Mouse (Mus musculus) thymus, postnatal 0 days (tissue): ENCODE data around the gene Abhd15. TPM values are rescaled to one million over a fixed set of nuclear protein-coding genes. Genes with fewer than 3 reads are reported as not detected.
"Not testable (repeated sequence)": the region's sequence is repeated elsewhere in the genome, so short reads cannot be mapped to it uniquely, and the experiment has no call there.

ENCODE experiments used
- DNase-seq: peaks from one replicate; pipeline ENCODE4 v3.0.0-alpha.2; 2015; ENCODE audit warnings: low spot score
- polyA plus RNA-seq: library from polyadenylated mRNA; unstranded; fragments of >200 nt; fragmentation: Nextera tagmentation; extraction: Ambion mirVana; gene quantifications from 2 replicates; pipeline ENCODE4 v1.2.1, GENCODE M21; 2015

Abhd15 gene
- polyA plus RNA-seq, 1 experiment from 2014 or later = 22.7 TPM

DNA sequence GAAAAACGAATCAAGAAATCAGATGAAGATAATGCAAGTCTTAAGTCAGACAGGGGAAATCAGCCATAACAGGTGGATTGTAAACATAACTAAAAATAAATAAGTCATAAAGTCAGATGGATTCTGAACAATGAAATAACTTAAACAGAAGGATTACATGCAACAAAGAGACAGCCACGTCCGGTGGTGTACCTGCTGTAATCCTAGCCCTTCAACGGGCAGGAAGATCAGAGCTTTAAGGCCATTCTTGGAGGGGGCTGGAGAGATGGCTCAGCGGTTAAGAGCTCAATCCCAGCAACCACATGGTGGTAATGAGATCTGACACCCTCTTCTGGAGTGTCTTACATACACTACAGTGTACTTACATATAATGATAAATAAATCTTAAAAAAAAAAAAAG, 3.6 kb upstream of the Abhd15 start:
- DNase-seq = no peak

GRCm38 (mm10) chr11:77512891-77513810, 1.8 kb upstream of the Abhd15 start:
- DNase-seq = peak; percentile 92

GRCm38 (mm10) chr11:77513811-77514170, 1.1 kb upstream of the Abhd15 start:
- no peak for DNase-seq

DNA sequence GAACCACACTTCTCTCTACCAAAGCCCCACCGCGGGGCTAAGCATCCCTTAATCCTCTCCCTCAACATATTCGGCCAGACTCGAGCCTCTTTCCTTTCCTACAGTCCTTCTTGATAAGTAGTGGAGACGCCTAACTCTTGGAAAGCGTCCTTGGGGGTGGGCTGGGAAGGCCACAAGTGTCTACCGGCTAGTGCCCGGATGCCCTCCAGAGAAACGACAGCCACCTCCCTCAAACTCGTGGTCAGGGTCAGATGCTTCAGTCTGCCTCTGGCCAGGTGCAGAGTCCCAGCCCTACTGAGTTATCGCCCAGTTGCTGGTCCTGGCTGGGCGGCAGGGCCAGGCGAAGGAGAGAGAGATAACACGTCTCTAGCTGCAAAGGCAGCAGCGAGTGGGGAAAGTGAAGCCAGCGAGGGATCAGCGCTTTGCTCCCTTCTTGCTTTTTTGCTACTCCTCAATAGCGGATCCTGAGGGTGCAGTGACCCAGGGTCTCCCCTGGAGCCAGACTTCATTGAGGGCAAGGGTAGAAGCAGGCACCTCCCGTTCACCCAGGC, 565 bp upstream of the Abhd15 start:
- DNase-seq = peak; percentile 35

GRCm38 (mm10) chr11:77515637-77516552, 974 bp downstream of the Abhd15 start, which contains the start of gene Trp53i13:
Trp53i13 (minus strand) TSS chr11:77515980.
- peak; percentile 57 for DNase-seq

GRCm38 (mm10) chr11:77516553-77517425, 1.9 kb downstream of the Abhd15 start:
- DNase-seq = no peak

DNA sequence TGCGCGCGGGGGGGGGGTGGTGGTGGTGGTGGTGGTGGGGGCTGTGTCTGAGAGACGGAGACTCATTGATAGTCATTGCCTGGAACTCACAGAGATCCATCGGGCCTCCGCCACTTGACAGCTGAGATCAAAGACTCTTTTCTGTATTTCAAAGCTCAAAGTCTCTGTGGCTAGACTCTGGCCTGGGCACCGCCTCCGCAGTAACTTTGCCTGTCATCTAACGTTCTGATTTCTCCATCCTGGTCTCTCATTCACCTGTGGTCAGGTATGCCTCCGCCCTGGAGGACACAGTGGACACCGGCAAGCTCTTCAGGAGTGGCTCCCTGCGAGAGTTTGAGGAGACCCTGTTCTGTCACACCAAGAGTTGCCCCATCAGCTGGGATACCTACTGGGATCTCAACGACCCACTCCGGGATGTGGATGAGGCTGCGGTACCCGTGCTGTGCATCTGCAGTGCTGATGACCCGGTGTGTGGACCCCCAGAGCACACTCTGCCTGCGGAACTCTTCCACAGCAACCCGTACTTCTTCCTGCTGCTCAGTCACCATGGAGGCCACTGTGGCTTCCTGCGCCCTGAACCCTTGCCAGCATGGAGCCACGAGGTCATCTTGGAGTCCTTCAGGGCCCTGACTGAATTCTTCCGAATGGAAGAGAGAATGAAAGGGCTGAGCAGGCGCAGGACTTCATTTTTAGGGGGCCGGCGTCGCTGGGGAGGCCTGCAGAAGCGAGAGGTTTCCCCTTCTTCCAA, 3.3 kb downstream of the Abhd15 start:
- peak; percentile 47 for DNase-seq

GRCm38 (mm10) chr11:77519043-77519442, 4.1 kb downstream of the Abhd15 start, which contains the start of gene Gm10392:
Gm10392 (minus strand) TSS chr11:77519198.
- peak; percentile 92 for DNase-seq

GRCm38 (mm10) chr11:77520601-77521529, 5.9 kb downstream of the Abhd15 start:
- DNase-seq = peak; percentile 53

- DNase-seq = no peak
These were observed 11.0 kb downstream of the Abhd15 start for GRCm38 (mm10) chr11:77525804-77526486.

- not testable (repeated sequence) for DNase-seq
These were observed 13.5 kb downstream of the Abhd15 start for GRCm38 (mm10) chr11:77528420-77528819.

- no peak for DNase-seq
These were observed 14.7 kb downstream of the Abhd15 start for GRCm38 (mm10) chr11:77529644-77530043.

DNA sequence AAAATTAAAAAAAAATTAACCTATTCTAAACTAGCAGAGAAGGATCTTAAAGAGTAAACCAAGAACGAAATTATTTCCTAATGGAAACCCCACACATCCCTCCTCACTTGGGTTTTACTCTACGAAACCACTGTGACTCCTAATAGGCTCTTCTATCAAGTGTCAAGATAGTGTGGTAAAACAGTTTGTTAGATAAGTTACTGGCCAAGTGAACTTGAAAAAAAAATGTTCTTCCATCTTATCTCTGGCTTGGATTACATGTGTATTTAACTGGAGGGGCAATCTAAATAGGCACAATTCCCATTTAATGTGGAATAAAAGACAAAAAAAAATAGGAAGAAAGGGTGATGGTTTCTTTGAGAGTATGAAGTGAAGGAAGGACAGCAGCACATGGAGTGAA, 15.9 kb downstream of the Abhd15 start:
- no peak for DNase-seq

DNA sequence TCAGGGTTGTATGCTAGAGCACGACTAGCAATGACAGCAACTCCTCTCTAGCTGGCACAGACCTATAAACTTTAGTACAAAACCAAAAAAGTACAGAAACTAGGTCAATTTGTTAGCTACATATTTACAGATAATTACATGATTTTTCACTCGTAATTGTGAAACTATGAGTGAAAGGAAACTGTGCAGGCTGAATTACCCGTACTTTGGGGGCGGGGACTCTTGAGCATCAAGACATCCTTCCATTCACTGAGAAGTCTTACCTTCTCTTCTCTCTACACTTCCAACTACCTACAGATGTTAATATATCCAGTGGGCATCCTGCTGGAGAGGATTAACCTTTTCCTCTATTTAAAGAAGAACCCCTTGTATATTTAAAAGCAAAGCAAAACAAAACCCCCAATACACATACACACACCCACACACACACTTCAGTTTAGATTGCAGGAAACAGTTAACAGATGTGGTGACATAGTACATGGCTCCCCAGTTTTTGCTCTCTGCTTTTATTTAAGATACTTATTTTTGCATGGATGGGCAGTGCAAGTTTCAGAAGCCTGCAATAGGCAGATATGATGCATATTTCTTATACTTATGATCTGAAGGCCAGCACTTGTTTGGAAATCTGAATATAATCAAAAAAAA, 17.4 kb downstream of the Abhd15 start:
- DNase-seq = no peak

DNA sequence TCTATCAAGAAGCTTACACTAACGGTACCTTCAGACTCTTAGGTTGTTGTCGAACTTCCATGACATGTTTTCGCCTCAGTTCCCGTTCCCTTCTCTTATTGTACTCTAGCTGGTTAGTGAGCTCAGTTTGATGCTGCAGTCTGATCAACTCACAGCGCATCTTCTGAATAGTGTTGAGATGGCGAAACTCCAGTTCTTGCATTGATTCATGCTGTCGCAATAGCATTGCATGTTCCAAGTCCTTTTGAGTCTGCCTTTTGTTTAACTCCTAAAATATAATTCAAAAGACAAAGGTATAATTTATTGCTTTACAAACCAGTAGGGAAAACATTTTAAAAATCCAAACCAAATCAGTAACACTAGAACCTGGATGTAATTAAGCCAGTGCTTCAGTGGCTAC, 30.3 kb downstream of the Abhd15 start:
- no peak for DNase-seq

DNA sequence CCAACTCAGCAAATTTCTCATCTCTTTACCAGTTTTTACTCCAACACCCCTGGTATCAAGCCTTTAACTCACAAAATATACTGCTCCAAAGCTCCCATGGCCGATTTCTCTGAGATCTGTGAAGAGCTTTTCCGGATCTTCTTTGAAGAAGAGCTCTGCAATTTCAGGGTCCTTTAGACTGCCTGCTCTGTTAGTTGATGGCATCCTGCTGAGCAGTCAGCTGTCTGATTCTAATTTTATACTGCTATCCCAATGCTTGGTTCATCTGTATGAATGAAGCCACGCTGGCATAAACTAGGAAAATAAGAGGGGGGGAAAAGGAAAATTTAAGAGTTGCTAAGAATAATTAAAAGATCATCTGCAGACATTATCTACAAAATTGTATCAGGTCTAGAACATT, 70.3 kb downstream of the Abhd15 start:
- DNase-seq = no peak
